Mouse (Mus musculus): ENCODE results near the gene Tab1. TPM values are rescaled to one million over a fixed set of nuclear protein-coding genes. Genes with fewer than 3 reads are reported as not detected.

Tab1 gene
- polyA plus RNA-seq, 1 experiment: 33.3 TPM

DNA sequence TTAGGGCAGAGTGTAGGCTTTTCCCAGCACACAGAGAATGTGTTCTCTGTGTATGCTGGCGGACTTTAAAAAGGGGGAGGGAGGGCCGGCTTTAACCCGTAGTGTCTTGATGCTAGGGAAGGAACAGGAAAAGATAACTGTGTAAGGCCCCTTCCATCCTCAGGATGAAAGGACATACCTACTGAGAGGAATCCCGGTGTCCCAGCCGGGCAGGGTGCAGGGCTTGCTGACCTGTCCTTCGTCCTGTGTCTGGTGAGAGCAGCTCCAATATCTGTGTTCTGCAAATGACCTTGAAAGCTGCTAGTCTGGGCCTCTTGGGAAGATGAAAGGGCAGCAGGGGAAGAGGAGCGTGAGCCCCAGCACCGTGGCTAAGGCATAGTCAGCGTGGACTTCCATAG, 1.5 kb downstream of the Tab1 start:
- Histone ChIP-seq H3K4me2 (ENCODE audit: low read depth) (peak overlapping the region; percentile 90), H3K27me3 (ENCODE audit: control insufficient read depth, insufficient read depth, insufficient read length) (no peaks in the 10 kb centered on the region), H3K79me2 (ENCODE audit: control insufficient read depth, insufficient read depth) (peaks cover 60% of the 10 kb centered on the region), H3ac (ENCODE audit: control insufficient read depth, insufficient read length) (peak overlapping the region; percentile 90), H3K4me3 (peak overlapping the region; percentile 77), H3K36me3 (ENCODE audit: control insufficient read depth, insufficient read depth) (no peaks in the 10 kb centered on the region)
- TF ChIP-seq REST (IDR thresholded peaks at IDR 0.05; ENCODE audit: insufficient read depth, insufficient read length): no peak
- TF ChIP-seq USF1 (IDR thresholded peaks at IDR 0.05; ENCODE audit: low read depth): no peak
- TF ChIP-seq TCF3 (IDR thresholded peaks at IDR 0.05; ENCODE audit: insufficient read length, low read depth): no peak
- no peak for TF ChIP-seq E2F4 (IDR thresholded peaks at IDR 0.05; ENCODE audit: insufficient read depth)
- no peak for TF ChIP-seq SRF (IDR thresholded peaks at IDR 0.05; ENCODE audit: control insufficient read depth, insufficient read length, low read depth)

DNA sequence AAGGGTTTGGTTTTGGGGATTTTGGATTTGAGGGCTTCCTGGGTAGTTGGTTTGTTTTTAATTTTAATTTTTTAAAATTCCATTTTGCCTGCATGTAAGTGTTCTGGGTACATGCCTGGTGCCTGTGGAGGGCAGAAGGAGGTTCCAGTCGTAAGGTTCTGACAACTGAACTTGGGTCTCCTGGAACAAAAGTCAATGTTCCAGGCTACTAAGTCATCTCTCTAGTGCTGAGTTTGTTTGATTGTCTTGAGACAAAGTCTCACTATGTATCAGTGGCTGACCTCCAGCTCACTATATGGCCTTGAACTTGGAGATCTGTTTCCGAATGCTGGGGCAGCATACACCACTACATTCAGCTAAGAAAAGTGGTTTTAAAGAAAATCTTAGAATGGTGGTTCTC, 2.6 kb downstream of the Tab1 start:
- no peaks in the 10 kb centered on the region for H3K27me3 ChIP-seq (ENCODE audit: control insufficient read depth, insufficient read depth, insufficient read length)
- H3K4me3 ChIP-seq: no peak overlapping the region
- H3ac ChIP-seq (ENCODE audit: control insufficient read depth, insufficient read length): no peak overlapping the region
- H3K79me2 ChIP-seq (ENCODE audit: control insufficient read depth, insufficient read depth): peaks cover 71% of the 10 kb centered on the region
- no peak for TF ChIP-seq CEBPB (IDR thresholded peaks at IDR 0.05; ENCODE audit: insufficient read depth, poor library complexity, severe bottlenecking)
- TF ChIP-seq MYOG (IDR thresholded peaks at IDR 0.05; ENCODE audit: control insufficient read depth in 1 of 3, insufficient read depth in 1 of 3, insufficient read length in 2 of 3, low read depth in 2 of 3): no peak
- TF ChIP-seq SRF (IDR thresholded peaks at IDR 0.05; ENCODE audit: control insufficient read depth, insufficient read length, low read depth): no peak
- TF ChIP-seq POLR2AphosphoS2 (IDR thresholded peaks at IDR 0.05; ENCODE audit: insufficient read length, low read depth): no peak
- no peak for TF ChIP-seq REST (IDR thresholded peaks at IDR 0.05; ENCODE audit: insufficient read depth, insufficient read length)
- no peak for TF ChIP-seq POLR2A (IDR thresholded peaks at IDR 0.05; ENCODE audit: insufficient read length, low read depth)
- no peak for TF ChIP-seq E2F4 (IDR thresholded peaks at IDR 0.05; ENCODE audit: insufficient read depth)
- TF ChIP-seq TCF3 (IDR thresholded peaks at IDR 0.05; ENCODE audit: insufficient read length, low read depth): no peak
- TF ChIP-seq USF1 (IDR thresholded peaks at IDR 0.05; ENCODE audit: low read depth): no peak
- TF ChIP-seq MAX (IDR thresholded peaks at IDR 0.05; ENCODE audit: low read depth): no peak
- no peak for TF ChIP-seq MYOD1 (IDR thresholded peaks at IDR 0.05; ENCODE audit: control insufficient read depth in 1 of 3, insufficient read length in 2 of 3, low read depth in 2 of 3)
- TF ChIP-seq TCF12 (IDR thresholded peaks at IDR 0.05; ENCODE audit: insufficient read depth, poor library complexity, severe bottlenecking): no peak
- H3K4me2 ChIP-seq (ENCODE audit: low read depth): peak overlapping the region; percentile 55
- peaks cover 6% of the 10 kb centered on the region for H3K36me3 ChIP-seq (ENCODE audit: control insufficient read depth, insufficient read depth)

DNA sequence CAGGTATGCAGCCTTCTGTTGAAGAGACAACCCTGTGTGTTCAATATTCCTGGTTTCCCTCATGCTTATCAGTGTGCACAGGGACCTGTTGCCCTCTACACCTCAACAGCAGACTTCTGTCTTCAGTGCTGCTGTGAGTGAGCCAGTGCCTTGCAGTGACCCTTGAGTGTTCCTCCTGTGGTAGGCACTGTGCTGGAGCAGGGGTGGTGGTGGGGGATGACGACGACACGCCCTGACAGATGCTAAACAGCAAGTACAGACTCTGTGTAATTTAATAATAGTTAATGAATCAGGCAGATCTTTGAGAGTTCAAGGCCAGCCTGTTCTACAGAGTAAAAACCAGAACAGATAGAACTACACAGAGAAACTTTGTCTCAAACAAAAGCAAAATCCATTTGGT, 3.7 kb downstream of the Tab1 start:
- H3K4me3 ChIP-seq: no peak overlapping the region
- H3K27me3 ChIP-seq (ENCODE audit: control insufficient read depth, insufficient read depth, insufficient read length): no peaks in the 10 kb centered on the region
- H3K4me2 ChIP-seq (ENCODE audit: low read depth): peak overlapping the region; percentile 55
- H3K36me3 ChIP-seq (ENCODE audit: control insufficient read depth, insufficient read depth): peaks cover 17% of the 10 kb centered on the region
- H3K79me2 ChIP-seq (ENCODE audit: control insufficient read depth, insufficient read depth): peaks cover 82% of the 10 kb centered on the region
- TF ChIP-seq POLR2A (IDR thresholded peaks at IDR 0.05; ENCODE audit: insufficient read length, low read depth): peak; percentile 17
- TF ChIP-seq POLR2AphosphoS2 (IDR thresholded peaks at IDR 0.05; ENCODE audit: insufficient read length, low read depth): no peak
- TF ChIP-seq TCF3 (IDR thresholded peaks at IDR 0.05; ENCODE audit: insufficient read length, low read depth): no peak
- TF ChIP-seq MYOG (IDR thresholded peaks at IDR 0.05; ENCODE audit: control insufficient read depth in 1 of 3, insufficient read depth in 1 of 3, insufficient read length in 2 of 3, low read depth in 2 of 3): peak; percentile 6 to 54 (median 34)
- TF ChIP-seq CEBPB (IDR thresholded peaks at IDR 0.05; ENCODE audit: insufficient read depth, poor library complexity, severe bottlenecking): 0 out of 2 replicates have a peak, but pooled peaks have one; percentile 0
- peak in 2 of 3 experiments; percentile 32 to 70 for TF ChIP-seq MYOD1 (IDR thresholded peaks at IDR 0.05; ENCODE audit: control insufficient read depth in 1 of 3, insufficient read length in 2 of 3, low read depth in 2 of 3)
- H3ac ChIP-seq (ENCODE audit: control insufficient read depth, insufficient read length): no peak overlapping the region

DNA sequence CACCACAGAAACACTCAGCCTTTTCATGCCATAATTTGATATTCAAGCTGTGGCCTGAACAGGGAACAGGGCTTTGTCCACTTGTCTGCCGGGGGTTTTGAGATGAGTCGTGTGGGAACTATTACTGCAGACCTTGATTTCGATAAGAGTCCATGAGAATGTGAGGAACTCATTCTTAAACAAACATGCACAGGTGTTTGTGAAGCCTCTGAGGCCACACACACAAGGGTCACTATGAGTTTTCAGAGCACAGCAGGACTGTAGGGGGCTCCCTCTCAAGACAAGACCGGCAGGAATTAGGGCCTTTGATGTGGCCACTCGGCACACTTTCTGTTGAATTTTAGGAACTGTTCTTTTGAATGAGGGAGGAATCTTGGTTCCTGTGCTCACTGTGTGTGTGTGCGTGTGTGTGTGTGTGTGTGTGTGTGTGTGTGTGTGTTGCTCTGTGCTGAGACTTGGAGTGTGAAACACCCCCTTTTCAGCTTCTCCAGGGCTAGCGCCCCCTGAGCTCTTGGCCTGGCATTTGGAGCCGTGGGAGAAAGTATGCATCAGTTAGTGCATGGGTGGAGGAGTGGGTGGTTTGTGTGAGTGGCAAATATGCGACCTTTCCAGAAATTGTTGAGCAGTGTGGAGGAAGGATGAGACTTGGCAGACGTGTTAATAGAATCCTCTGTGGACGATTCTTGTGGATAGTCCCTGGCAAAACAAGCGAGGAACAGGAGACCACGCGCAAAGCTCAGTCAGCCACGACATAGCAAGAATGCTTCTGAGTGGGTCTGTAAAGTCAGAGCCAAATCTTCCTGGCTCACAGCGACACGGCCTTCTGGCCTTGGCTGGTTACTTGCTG, 5.2 kb downstream of the Tab1 start:
- no peaks in the 10 kb centered on the region for H3K27me3 ChIP-seq (ENCODE audit: control insufficient read depth, insufficient read depth, insufficient read length)
- peak overlapping the region; percentile 58 for H3K4me2 ChIP-seq (ENCODE audit: low read depth)
- no peak overlapping the region for H3K4me3 ChIP-seq
- peaks cover 31% of the 10 kb centered on the region for H3K36me3 ChIP-seq (ENCODE audit: control insufficient read depth, insufficient read depth)
- H3K79me2 ChIP-seq (ENCODE audit: control insufficient read depth, insufficient read depth): peaks cover 97% of the 10 kb centered on the region
- H3ac ChIP-seq (ENCODE audit: control insufficient read depth, insufficient read length): no peak overlapping the region
- no peak for TF ChIP-seq MAX (IDR thresholded peaks at IDR 0.05; ENCODE audit: low read depth)
- TF ChIP-seq MYOD1 (IDR thresholded peaks at IDR 0.05; ENCODE audit: control insufficient read depth in 1 of 3, insufficient read length in 2 of 3, low read depth in 2 of 3): peak in 2 of 3 experiments; percentile 68 to 73
- TF ChIP-seq TCF12 (IDR thresholded peaks at IDR 0.05; ENCODE audit: insufficient read depth, poor library complexity, severe bottlenecking): peak; percentile 12
- no peak for TF ChIP-seq USF1 (IDR thresholded peaks at IDR 0.05; ENCODE audit: low read depth)
- no peak for TF ChIP-seq SRF (IDR thresholded peaks at IDR 0.05; ENCODE audit: control insufficient read depth, insufficient read length, low read depth)
- no peak for TF ChIP-seq TCF3 (IDR thresholded peaks at IDR 0.05; ENCODE audit: insufficient read length, low read depth)
- TF ChIP-seq CEBPB (IDR thresholded peaks at IDR 0.05; ENCODE audit: insufficient read depth, poor library complexity, severe bottlenecking): 0 out of 2 replicates have a peak, but pooled peaks have one; percentile 1
- TF ChIP-seq POLR2AphosphoS2 (IDR thresholded peaks at IDR 0.05; ENCODE audit: insufficient read length, low read depth): no peak
- TF ChIP-seq E2F4 (IDR thresholded peaks at IDR 0.05; ENCODE audit: insufficient read depth): no peak
- no peak for TF ChIP-seq REST (IDR thresholded peaks at IDR 0.05; ENCODE audit: insufficient read depth, insufficient read length)
- TF ChIP-seq POLR2A (IDR thresholded peaks at IDR 0.05; ENCODE audit: insufficient read length, low read depth): no peak
- TF ChIP-seq MYOG (IDR thresholded peaks at IDR 0.05; ENCODE audit: control insufficient read depth in 1 of 3, insufficient read depth in 1 of 3, insufficient read length in 2 of 3, low read depth in 2 of 3): peak in 1 of 3 experiments; percentile 19
